Mouse (Mus musculus) left cerebral cortex, adult 8-10 months (tissue): Measurements from ENCODE around the gene Tdrd1. TPM values are rescaled to one million over a fixed set of nuclear protein-coding genes. Genes with fewer than 3 reads are reported as not detected.
A peak's percentile ranks its signal among the peaks of the same experiment; 100 is the strongest.

Source experiments
- DNase-seq, 2 experiments: peaks; one replicate each; pipeline ENCODE4 v3.0.0; 2022; ENCODE audit warnings: low spot score in 2 of 2
- total RNA-seq, 4 experiments: library from RNA; stranded (reverse); gene quantifications; 2 replicates each; pipeline ENCODE4 v1.2.4; 2022

The Tdrd1 gene
- total RNA-seq, 4 experiments from 2014 or later = 0.27 to 0.39 (median 0.33) TPM

- DNase-seq = no peak
Observed at GRCm38 (mm10) chr19:56828305-56828704, 2.3 kb downstream of the Tdrd1 start.

- DNase-seq = no peak
Observed at GRCm38 (mm10) chr19:56829267-56829666, 3.3 kb downstream of the Tdrd1 start.

GRCm38 (mm10) chr19:56830163-56830562 lies 4.2 kb downstream of the Tdrd1 start:
- DNase-seq = no peak

GRCm38 (mm10) chr19:56835340-56835739 lies 9.3 kb downstream of the Tdrd1 start:
- DNase-seq = no peak

- DNase-seq = no peak
Observed at GRCm38 (mm10) chr19:56838942-56839706, 13.1 kb downstream of the Tdrd1 start.

- DNase-seq = no peak
Observed at GRCm38 (mm10) chr19:56842974-56843373, 17.0 kb downstream of the Tdrd1 start.

- no peak for DNase-seq
Observed at GRCm38 (mm10) chr19:56852590-56852989, 26.6 kb downstream of the Tdrd1 start.

- no peak for DNase-seq
Observed at GRCm38 (mm10) chr19:56856455-56856854, 30.4 kb downstream of the Tdrd1 start.

GRCm38 (mm10) chr19:56867701-56868100 lies 41.7 kb downstream of the Tdrd1 start:
- no peak for DNase-seq

GRCm38 (mm10) chr19:56873816-56874600 lies 48.0 kb downstream of the Tdrd1 start, which contains the start of gene Vwa2:
Vwa2 (plus strand) TSS chr19:56874249.
- DNase-seq = peak in 1 of 2 experiments; percentile 12

GRCm38 (mm10) chr19:56874601-56875315 lies 48.7 kb downstream of the Tdrd1 start:
- DNase-seq = no peak

- DNase-seq = no peak
Observed at GRCm38 (mm10) chr19:56877364-56877763, 51.4 kb downstream of the Tdrd1 start.

GRCm38 (mm10) chr19:56887879-56888278 lies 61.9 kb downstream of the Tdrd1 start:
- no peak for DNase-seq

GRCm38 (mm10) chr19:56888654-56889053 lies 62.6 kb downstream of the Tdrd1 start:
- DNase-seq = no peak

GRCm38 (mm10) chr19:56891438-56891837 lies 65.4 kb downstream of the Tdrd1 start:
- no peak for DNase-seq

- DNase-seq = no peak
Observed at GRCm38 (mm10) chr19:56892586-56892985, 66.6 kb downstream of the Tdrd1 start.

GRCm38 (mm10) chr19:56893326-56893725 lies 67.3 kb downstream of the Tdrd1 start:
- no peak for DNase-seq

GRCm38 (mm10) chr19:56897654-56898053 lies 71.6 kb downstream of the Tdrd1 start:
- no peak for DNase-seq

- DNase-seq = no peak
Observed at GRCm38 (mm10) chr19:56904095-56904494, 78.1 kb downstream of the Tdrd1 start.

GRCm38 (mm10) chr19:56905395-56905794 lies 79.4 kb downstream of the Tdrd1 start:
- DNase-seq = no peak

GRCm38 (mm10) chr19:56907850-56908249 lies 81.8 kb downstream of the Tdrd1 start:
- DNase-seq = no peak
